Mouse (Mus musculus) C2C12 (cell line): ENCODE data around the gene Ppif. TPM values are rescaled to one million over a fixed set of nuclear protein-coding genes. Genes with fewer than 3 reads are reported as not detected.

Source experiments
- H3K27me3 ChIP-seq: one replicate; pipeline ENCODE4 v1.6.1; 2011; ENCODE audit not compliant: control insufficient read depth, insufficient read depth, insufficient read length
- H3K36me3 ChIP-seq: one replicate; pipeline ENCODE4 v1.6.1; 2011; ENCODE audit not compliant: control insufficient read depth, insufficient read depth
- H3K4me3 ChIP-seq: one replicate; pipeline ENCODE4 v1.5.1; 2011; ENCODE audit warnings: mild to moderate bottlenecking, control low read depth; ENCODE audit not compliant: poor library complexity, insufficient read depth, severe bottlenecking
- H3K79me2 ChIP-seq: one replicate; pipeline ENCODE4 v1.6.1; 2011; ENCODE audit not compliant: control insufficient read depth, insufficient read depth
- H3K79me3 ChIP-seq: one replicate; pipeline ENCODE4 v1.6.1; 2011; ENCODE audit warnings: low read depth, control low read depth
- H3ac ChIP-seq: one replicate; pipeline ENCODE3; 2011; ENCODE audit warnings: low read depth; ENCODE audit not compliant: control insufficient read depth, insufficient read length
- CEBPB ChIP-seq: IDR thresholded peaks from one replicate; pipeline ENCODE4 v1.6.1; 2011; ENCODE audit warnings: low read depth, mild to moderate bottlenecking, control low read depth, moderate library complexity
- CTCF ChIP-seq: IDR thresholded peaks from one replicate; pipeline ENCODE4 v1.5.1; 2011; ENCODE audit not compliant: control insufficient read depth, insufficient read depth, insufficient read length
- FOSL1 ChIP-seq: IDR thresholded peaks from one replicate; pipeline ENCODE4 v1.8.0; 2011; ENCODE audit warnings: mild to moderate bottlenecking, low read length; ENCODE audit not compliant: poor library complexity, insufficient read depth, severe bottlenecking
- MAX ChIP-seq: IDR thresholded peaks from one replicate; pipeline ENCODE4 v1.6.1; 2011; ENCODE audit warnings: mild to moderate bottlenecking, control low read depth
- MYOD1 ChIP-seq: IDR thresholded peaks from one replicate; pipeline ENCODE4 v1.6.1; 2011; ENCODE audit warnings: low read depth; ENCODE audit not compliant: control insufficient read depth, insufficient read length
- MYOG ChIP-seq: IDR thresholded peaks from one replicate; pipeline ENCODE4 v1.6.1; 2011; ENCODE audit not compliant: control insufficient read depth, insufficient read length; ENCODE audit errors: extremely low read depth
- USF1 ChIP-seq: IDR thresholded peaks from one replicate; pipeline ENCODE4 v1.6.1; 2011; ENCODE audit warnings: low read depth, mild to moderate bottlenecking, control low read depth, moderate library complexity
- polyA plus RNA-seq: library from polyadenylated mRNA; unstranded; fragments of >200 nt; fragmentation: generic; extraction: Trizol; gene quantifications from one replicate; pipeline ENCODE4 v1.2.1, GENCODE M21; 2012; ENCODE audit warnings: missing spikeins

Gene Ppif
- polyA plus RNA-seq, 1 experiment = 21.4 TPM

DNA sequence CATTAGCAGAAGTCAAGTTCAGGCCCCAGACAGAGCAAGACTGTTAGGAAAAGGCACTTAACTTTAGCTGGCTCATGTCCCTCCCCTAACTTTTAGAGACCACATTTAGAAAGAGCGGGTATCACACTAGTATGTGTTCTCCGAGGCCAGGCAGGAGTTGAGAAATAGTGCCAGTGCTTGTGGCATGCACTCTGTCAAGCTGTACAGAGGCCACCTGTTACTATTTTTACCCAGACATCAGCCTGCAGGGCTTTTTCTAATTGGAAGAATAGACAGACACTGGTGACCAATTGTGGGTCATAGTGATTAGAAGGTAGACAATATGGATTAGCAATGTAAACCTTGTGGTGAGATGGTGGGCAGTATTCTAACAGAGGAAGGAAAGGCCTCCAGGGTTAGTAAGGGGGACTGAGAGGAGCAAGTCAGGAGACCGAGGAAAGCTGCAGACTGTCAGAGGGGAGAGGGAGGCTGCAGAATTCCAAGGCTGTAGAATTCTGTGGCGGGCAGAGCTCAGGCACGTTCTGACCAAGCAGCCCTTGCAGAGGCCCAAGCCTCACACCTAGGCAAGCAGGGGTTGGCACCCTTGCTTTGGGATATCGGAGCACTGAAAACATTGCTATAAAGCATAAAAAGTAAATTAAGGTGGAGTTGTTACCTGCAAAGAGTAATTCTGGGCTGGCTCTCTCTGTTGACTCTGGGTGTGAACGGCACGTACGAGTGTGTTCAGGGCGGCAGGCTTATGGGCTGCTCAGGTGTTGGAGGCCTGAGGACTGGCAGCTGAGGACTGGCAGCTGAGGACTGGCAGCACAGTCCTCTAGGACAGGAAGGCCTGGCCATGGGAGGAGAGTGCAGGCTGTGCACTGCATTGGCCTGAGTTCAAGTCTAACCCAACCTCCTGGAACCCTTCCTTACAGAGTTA is 6.7 kb upstream of the Ppif start:
- H3K79me2 ChIP-seq = no peaks in the 10 kb centered on the region
- TF ChIP-seq CTCF = no peak
- TF ChIP-seq CEBPB = no peak
- no peak for TF ChIP-seq FOSL1
- TF ChIP-seq MYOD1 = no peak
- TF ChIP-seq MYOG = no peak
- TF ChIP-seq USF1 = no peak
- TF ChIP-seq MAX = no peak
- H3K79me3 ChIP-seq = no peaks in the 10 kb centered on the region
- no peaks in the 10 kb centered on the region for H3K36me3 ChIP-seq
- no peak overlapping the region for H3ac ChIP-seq
- no peak overlapping the region for H3K4me3 ChIP-seq
- no peaks in the 10 kb centered on the region for H3K27me3 ChIP-seq

DNA sequence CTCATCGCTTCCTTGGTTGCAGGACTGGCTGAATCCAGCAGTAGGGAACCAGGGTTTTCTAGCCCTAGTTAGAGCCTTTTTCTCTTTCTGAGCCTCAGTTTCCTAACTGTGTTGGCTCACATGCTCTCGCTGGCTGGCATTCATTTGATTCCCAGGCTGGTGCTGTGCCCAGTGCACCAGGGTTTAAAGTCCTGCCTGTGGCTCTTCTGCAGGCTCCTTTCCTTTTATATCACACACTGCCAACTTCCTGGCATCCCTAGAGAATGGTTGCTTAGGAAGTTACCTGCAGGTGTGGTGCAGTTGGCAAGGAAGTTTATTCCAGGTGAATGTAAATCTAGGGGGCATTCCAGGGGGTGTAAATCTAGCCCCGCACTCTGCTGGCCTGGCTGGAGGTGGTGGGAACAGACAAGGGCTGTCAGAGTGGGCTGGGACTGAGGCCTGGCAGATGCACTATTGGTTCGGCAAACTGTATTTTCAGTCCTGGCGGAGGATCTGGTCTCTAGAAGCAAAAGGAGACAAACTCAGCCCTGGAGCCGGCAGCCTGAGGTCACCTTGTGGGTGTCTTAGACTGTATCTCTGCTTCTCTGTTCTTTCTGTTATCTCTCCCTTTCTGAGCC is 575 bp upstream of the Ppif start:
- Histone ChIP-seq H3K36me3 (peaks cover 21% of the 10 kb centered on the region), H3K79me3 (peaks cover 16% of the 10 kb centered on the region), H3K27me3 (no peaks in the 10 kb centered on the region), H3K4me3 (no peak overlapping the region), H3K79me2 (peaks cover 29% of the 10 kb centered on the region), H3ac (no peak overlapping the region)
- no peak for TF ChIP-seq USF1
- no peak for TF ChIP-seq MYOG
- TF ChIP-seq CTCF = no peak
- no peak for TF ChIP-seq FOSL1
- no peak for TF ChIP-seq MAX
- no peak for TF ChIP-seq MYOD1

- Histone ChIP-seq H3K27me3 (no peaks in the 10 kb centered on the region), H3K36me3 (peaks cover 31% of the 10 kb centered on the region), H3ac (peak overlapping the region; percentile 77), H3K79me3 (peaks cover 16% of the 10 kb centered on the region), H3K79me2 (peaks cover 29% of the 10 kb centered on the region), H3K4me3 (peak overlapping the region; percentile 90)
- TF ChIP-seq MYOD1 (no peak), FOSL1 (no peak), MAX (no peak), MYOG (no peak), CEBPB (no peak), CTCF (no peak), USF1 (peak; percentile 22)
Observed at GRCm38 (mm10) chr14:25694569-25694897, 579 bp downstream of the Ppif start.

- Histone ChIP-seq H3K79me2 (peaks cover 29% of the 10 kb centered on the region), H3K79me3 (peaks cover 16% of the 10 kb centered on the region), H3ac (peak overlapping the region; percentile 77), H3K36me3 (peaks cover 33% of the 10 kb centered on the region), H3K27me3 (no peaks in the 10 kb centered on the region), H3K4me3 (peak overlapping the region; percentile 90)
- TF ChIP-seq USF1 (no peak), FOSL1 (no peak), MYOD1 (no peak)
Observed at GRCm38 (mm10) chr14:25695059-25695458, 1.1 kb downstream of the Ppif start.

DNA sequence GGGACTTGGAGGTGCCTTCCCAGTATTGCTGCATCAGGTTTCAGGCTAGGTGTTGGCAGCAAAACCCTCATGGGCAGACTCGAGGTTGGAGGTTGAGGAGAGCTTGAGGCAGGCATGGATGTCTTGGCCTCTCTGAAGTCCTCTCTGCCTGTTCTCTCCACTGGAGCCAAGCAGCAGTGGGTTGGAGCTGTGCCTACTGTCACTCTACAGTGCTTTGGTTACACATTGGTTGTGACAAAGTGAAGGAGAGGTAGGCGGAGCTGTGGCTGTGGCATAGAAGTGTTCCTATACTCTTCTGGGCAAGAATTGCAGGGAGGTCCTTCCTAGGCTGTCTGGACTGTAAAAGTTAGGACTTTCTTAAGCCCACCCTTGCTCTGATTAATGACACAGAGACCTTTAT is 2.4 kb downstream of the Ppif start:
- H3ac ChIP-seq = no peak overlapping the region
- TF ChIP-seq FOSL1 = no peak
- peaks cover 29% of the 10 kb centered on the region for H3K79me2 ChIP-seq
- H3K36me3 ChIP-seq = peaks cover 33% of the 10 kb centered on the region
- H3K79me3 ChIP-seq = peaks cover 16% of the 10 kb centered on the region
- H3K4me3 ChIP-seq = no peak overlapping the region
- no peaks in the 10 kb centered on the region for H3K27me3 ChIP-seq

DNA sequence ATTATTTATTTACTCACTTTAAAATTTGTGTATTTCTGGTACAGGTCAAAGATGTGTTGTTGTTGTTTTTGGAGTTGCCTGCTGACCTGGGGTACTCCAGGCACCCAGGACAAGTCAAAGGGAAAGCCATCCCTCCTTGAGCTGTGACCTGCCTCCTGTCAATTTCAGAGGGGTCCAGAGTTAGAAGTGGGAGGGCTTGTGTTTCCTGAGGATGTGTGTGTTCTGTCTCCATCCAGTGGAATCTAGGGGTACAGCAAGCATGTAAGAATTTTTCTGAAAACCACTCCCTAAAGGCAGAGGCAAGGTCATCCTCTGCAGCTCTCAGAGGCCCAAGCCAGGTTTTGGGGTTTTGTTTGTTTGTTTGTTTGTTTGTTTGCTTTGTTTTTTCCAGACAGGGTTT is 8.0 kb downstream of the Ppif start:
- Histone ChIP-seq H3K79me2 (no peaks in the 10 kb centered on the region), H3K27me3 (no peaks in the 10 kb centered on the region), H3K36me3 (peaks cover 18% of the 10 kb centered on the region), H3K79me3 (no peaks in the 10 kb centered on the region), H3K4me3 (no peak overlapping the region), H3ac (no peak overlapping the region)
- TF ChIP-seq CEBPB (no peak), MAX (no peak), FOSL1 (no peak), MYOG (no peak), USF1 (no peak), MYOD1 (no peak), CTCF (no peak)
